Comparison of ENCODE assay signal across 8 mouse cellular contexts in genomic region chr5:73970024-73970628, GRCm38 (mm10).
DNase-seq lines count a peak whose midpoint lies in the region; ATAC-seq and TF ChIP-seq lines count a peak whose summit lies in the region.

No protein-coding gene starts in this region.

- H3K4me1 ChIP-seq in midbrain, embryonic 14.5 days (ENCODE audit: control insufficient read depth, insufficient read depth, low read length), result no peaks in the 10 kb centered on the region
- no peaks in the 10 kb centered on the region for H3K4me1 ChIP-seq in midbrain, embryonic 11.5 days (ENCODE audit: control insufficient read depth, insufficient read depth, low read length)
- H3K4me1 ChIP-seq in kidney, postnatal 0 days (replicated peaks; ENCODE audit: insufficient read depth, low read length), result 0 out of 2 replicates have a peak, but pooled peaks cover 5% of the 10 kb centered on the region
- H3K4me1 ChIP-seq in olfactory bulb, adult 2 months (ENCODE audit: control insufficient read depth, insufficient read depth, low read length), result peaks cover 13% of the 10 kb centered on the region
- no peaks in the 10 kb centered on the region for H3K4me1 ChIP-seq in forebrain, embryonic 11.5 days (replicated peaks; ENCODE audit: control insufficient read depth, insufficient read depth, low read length)

- no peak for ATAC-seq in midbrain, embryonic 14.5 days (ENCODE audit: low FRiP score, low TSS enrichment)
- ATAC-seq in midbrain, embryonic 11.5 days (ENCODE audit: low FRiP score), result no peak
- ATAC-seq in kidney, postnatal 0 days (replicated peaks; ENCODE audit: low FRiP score, low read depth), result no peak
- ATAC-seq in forebrain, embryonic 11.5 days (replicated peaks; ENCODE audit: low FRiP score), result no peak

- TF ChIP-seq CTCF in kidney, postnatal 0 days (IDR thresholded peaks at IDR 0.05; ENCODE audit: low read depth), result no peak
- no peak for TF ChIP-seq CTCF in olfactory bulb, adult 2 months (IDR thresholded peaks at IDR 0.05; ENCODE audit: insufficient read depth, low read depth, low read length)

- 59% methylated on average over 7 of the region's 7 CpGs for WGBS in midbrain, embryonic 14.5 days
- WGBS in midbrain, embryonic 11.5 days, result 74% methylated on average over 7 of the region's 7 CpGs
- WGBS in kidney, postnatal 0 days, result 29% methylated on average over 7 of the region's 7 CpGs
- 7% methylated on average over 7 of the region's 7 CpGs for WGBS in olfactory bulb, adult 2 months
- WGBS in forebrain, embryonic 11.5 days, result 68% methylated on average over 7 of the region's 7 CpGs

- H3K36me3 ChIP-seq in midbrain, embryonic 14.5 days (ENCODE audit: control insufficient read depth, insufficient read depth, low read length), result no peaks in the 10 kb centered on the region
- H3K36me3 ChIP-seq in midbrain, embryonic 11.5 days (ENCODE audit: control insufficient read depth, insufficient read depth, low read length), result no peaks in the 10 kb centered on the region
- no peaks in the 10 kb centered on the region for H3K36me3 ChIP-seq in kidney, postnatal 0 days (ENCODE audit: insufficient read depth, low read length)
- H3K36me3 ChIP-seq in forebrain, embryonic 11.5 days (ENCODE audit: control insufficient read depth, insufficient read depth, low read length), result no peaks in the 10 kb centered on the region

- peak; percentile 39 for DNase-seq in midbrain, embryonic 14.5 days
- no peak for DNase-seq in midbrain, embryonic 11.5 days (ENCODE audit: low spot score, missing footprints)
- peak; percentile 50 to 65 for DNase-seq in heart, postnatal 14 days
- DNase-seq in kidney, postnatal 0 days (ENCODE audit: low spot score), result peak; percentile 89
- DNase-seq in forebrain, embryonic 11.5 days (ENCODE audit: low spot score), result no peak
- no peak for DNase-seq in embryo, embryonic 11 days
- no peak for DNase-seq in spleen, postnatal 10 days (ENCODE audit: low spot score in 2 of 2)

- H3K4me3 ChIP-seq in midbrain, embryonic 14.5 days (replicated peaks; ENCODE audit: low read depth, low read length), result no peak overlapping the region
- H3K4me3 ChIP-seq in midbrain, embryonic 11.5 days (ENCODE audit: low read depth, low read length), result no peak overlapping the region
- no peak overlapping the region for H3K4me3 ChIP-seq in kidney, postnatal 0 days (replicated peaks; ENCODE audit: low read depth, low read length)
- no peak overlapping the region for H3K4me3 ChIP-seq in olfactory bulb, adult 2 months (ENCODE audit: insufficient read depth, low read depth, low read length)
- no peak overlapping the region for H3K4me3 ChIP-seq in forebrain, embryonic 11.5 days (ENCODE audit: low read depth, low read length)

- intact Hi-C loops in heart, postnatal 14 days (cut with DNase I), result no loop called here

- TF ChIP-seq POLR2A in olfactory bulb, adult 2 months (IDR thresholded peaks at IDR 0.05; ENCODE audit: insufficient read depth, low read depth, low read length), result no peak

- H3K4me2 ChIP-seq in midbrain, embryonic 14.5 days (ENCODE audit: low read length), result no peak overlapping the region
- no peak overlapping the region for H3K4me2 ChIP-seq in midbrain, embryonic 11.5 days
- peak overlapping the region; percentile 15; the same call in 1 of the 2 replicates for H3K4me2 ChIP-seq in kidney, postnatal 0 days (ENCODE audit: low read length)
- H3K4me2 ChIP-seq in forebrain, embryonic 11.5 days (ENCODE audit: low read depth, low read length, severe bottlenecking), result no peak overlapping the region

- no peak overlapping the region for H3K9ac ChIP-seq in midbrain, embryonic 14.5 days (replicated peaks; ENCODE audit: low read length)
- H3K9ac ChIP-seq in midbrain, embryonic 11.5 days (ENCODE audit: low read length), result no peak overlapping the region
- H3K9ac ChIP-seq in kidney, postnatal 0 days (ENCODE audit: low read depth, low read length), result no peak overlapping the region
- H3K9ac ChIP-seq in forebrain, embryonic 11.5 days (ENCODE audit: low read length), result no peak overlapping the region

- H3K27me3 ChIP-seq in midbrain, embryonic 14.5 days (ENCODE audit: control insufficient read depth, insufficient read depth, low read length), result no peaks in the 10 kb centered on the region
- no peaks in the 10 kb centered on the region for H3K27me3 ChIP-seq in midbrain, embryonic 11.5 days (ENCODE audit: control insufficient read depth, insufficient read depth, low read length)
- no peaks in the 10 kb centered on the region for H3K27me3 ChIP-seq in kidney, postnatal 0 days (ENCODE audit: insufficient read depth, low read length)
- no peaks in the 10 kb centered on the region for H3K27me3 ChIP-seq in forebrain, embryonic 11.5 days (ENCODE audit: control insufficient read depth, insufficient read depth, low read length)

- H3K27ac ChIP-seq in midbrain, embryonic 14.5 days (replicated peaks; ENCODE audit: low read depth, low read length), result no peak overlapping the region
- no peak overlapping the region for H3K27ac ChIP-seq in midbrain, embryonic 11.5 days (ENCODE audit: low read depth, low read length)
- 0 out of 2 replicates have a peak overlapping the region, but pooled peaks have one; percentile 34 for H3K27ac ChIP-seq in kidney, postnatal 0 days
- H3K27ac ChIP-seq in olfactory bulb, adult 2 months (ENCODE audit: insufficient read depth, low read depth, low read length), result peak overlapping the region; percentile 86
- H3K27ac ChIP-seq in forebrain, embryonic 11.5 days (ENCODE audit: low read depth, low read length), result no peak overlapping the region

- no peaks in the 10 kb centered on the region for H3K9me3 ChIP-seq in midbrain, embryonic 14.5 days (ENCODE audit: control insufficient read depth, low read length)
- no peaks in the 10 kb centered on the region for H3K9me3 ChIP-seq in midbrain, embryonic 11.5 days (ENCODE audit: control insufficient read depth, low read length)
- H3K9me3 ChIP-seq in kidney, postnatal 0 days (replicated peaks; ENCODE audit: low read length), result no peaks in the 10 kb centered on the region
- no peaks in the 10 kb centered on the region for H3K9me3 ChIP-seq in forebrain, embryonic 11.5 days (ENCODE audit: control insufficient read depth, low read length)

Comparison
In these comparisons a context has a peak if more than half of its experiments do, and no peak if none do; other contexts are left out.
1. DNase-seq: peak in midbrain, embryonic 14.5 days (single experiment), heart, postnatal 14 days (2 of 2) and kidney, postnatal 0 days (single experiment); none in midbrain, embryonic 11.5 days (single experiment), forebrain, embryonic 11.5 days (single experiment), embryo, embryonic 11 days (single experiment) and spleen, postnatal 10 days (0 of 2).
2. H3K27ac ChIP-seq: peak in kidney, postnatal 0 days (single experiment) and olfactory bulb, adult 2 months (single experiment); none in midbrain, embryonic 14.5 days (single experiment), midbrain, embryonic 11.5 days (single experiment) and forebrain, embryonic 11.5 days (single experiment).